Mouse (Mus musculus) stomach, postnatal 0 days (tissue): ENCODE results near the gene Spout1. TPM values are rescaled to one million over a fixed set of nuclear protein-coding genes. Genes with fewer than 3 reads are reported as not detected.

Source experiments
- ATAC-seq: fragments of 200-750 bp; cut with Nextera tagmentation; 2 replicates; pipeline ENCODE4 v1.8.0; 2017; ENCODE audit not compliant: low FRiP score, low TSS enrichment
- DNase-seq: peaks from one replicate; pipeline ENCODE4 v3.0.0-alpha.2; 2016; ENCODE audit warnings: low spot score
- H3K27ac ChIP-seq: fragments of 300-500 bp; sonication (generic); replicated peaks from 2 replicates; pipeline ENCODE4 v1.5.1; 2014; ENCODE audit warnings: mild to moderate bottlenecking, control low read depth
- H3K27me3 ChIP-seq: fragments of 300-500 bp; sonication (generic); 2 replicates; pipeline ENCODE4 v1.6.1; 2014; ENCODE audit warnings: low read length; ENCODE audit not compliant: control insufficient read depth, insufficient read depth
- H3K36me3 ChIP-seq: fragments of 300-500 bp; sonication (generic); 2 replicates; pipeline ENCODE4 v1.6.1; 2014; ENCODE audit warnings: low read length, mixed read lengths; ENCODE audit not compliant: control insufficient read depth, insufficient read depth
- H3K4me1 ChIP-seq: fragments of 300-500 bp; sonication (generic); replicated peaks from 2 replicates; pipeline ENCODE4 v1.6.1; 2014; ENCODE audit warnings: antibody characterized with exemption; ENCODE audit not compliant: control insufficient read depth, insufficient read depth
- H3K4me2 ChIP-seq: fragments of 300-500 bp; sonication (generic); replicated peaks from 2 replicates; pipeline ENCODE4 v1.6.1; 2014; ENCODE audit warnings: low read depth, mild to moderate bottlenecking, control low read depth, moderate library complexity
- H3K4me3 ChIP-seq: fragments of 300-500 bp; sonication (generic); 2 replicates; pipeline ENCODE4 v1.5.1; 2014; ENCODE audit warnings: low read depth, low read length, control low read depth
- H3K9ac ChIP-seq: fragments of 300-500 bp; sonication (generic); 2 replicates; pipeline ENCODE4 v1.6.1; 2014; ENCODE audit warnings: mild to moderate bottlenecking, low read length, control low read depth, mixed read lengths
- H3K9me3 ChIP-seq: fragments of 300-500 bp; sonication (generic); 2 replicates; pipeline ENCODE4 v1.6.1; 2016; ENCODE audit warnings: low read length; ENCODE audit not compliant: control insufficient read depth
- CTCF ChIP-seq: IDR thresholded peaks from 2 replicates; pipeline ENCODE4 v1.5.1; 2016; ENCODE audit warnings: antibody characterized with exemption, low read depth, mild to moderate bottlenecking, moderate library complexity
- EP300 ChIP-seq: optimal IDR thresholded peaks from 2 replicates; pipeline ENCODE3; 2016; ENCODE audit warnings: antibody characterized with exemption
- WGBS: fragments of 180-500 bp; shearing (Covaris S2); extraction: QIAGEN DNeasy Blood & Tissue Kit; methylation state at CpG from one replicate; pipeline ENCODE4 v1.1.7; 2014; 5-methylcytosine and 5-hydroxymethylcytosine counted together
- polyA plus RNA-seq: library from polyadenylated mRNA; unstranded; fragments of >200 nt; fragmentation: Nextera tagmentation; extraction: Ambion mirVana; gene quantifications from 2 replicates; pipeline ENCODE4 v1.2.1, GENCODE M21; 2015

Spout1 gene
- polyA plus RNA-seq, 1 experiment from 2014 or later, result 24.0 TPM

DNA sequence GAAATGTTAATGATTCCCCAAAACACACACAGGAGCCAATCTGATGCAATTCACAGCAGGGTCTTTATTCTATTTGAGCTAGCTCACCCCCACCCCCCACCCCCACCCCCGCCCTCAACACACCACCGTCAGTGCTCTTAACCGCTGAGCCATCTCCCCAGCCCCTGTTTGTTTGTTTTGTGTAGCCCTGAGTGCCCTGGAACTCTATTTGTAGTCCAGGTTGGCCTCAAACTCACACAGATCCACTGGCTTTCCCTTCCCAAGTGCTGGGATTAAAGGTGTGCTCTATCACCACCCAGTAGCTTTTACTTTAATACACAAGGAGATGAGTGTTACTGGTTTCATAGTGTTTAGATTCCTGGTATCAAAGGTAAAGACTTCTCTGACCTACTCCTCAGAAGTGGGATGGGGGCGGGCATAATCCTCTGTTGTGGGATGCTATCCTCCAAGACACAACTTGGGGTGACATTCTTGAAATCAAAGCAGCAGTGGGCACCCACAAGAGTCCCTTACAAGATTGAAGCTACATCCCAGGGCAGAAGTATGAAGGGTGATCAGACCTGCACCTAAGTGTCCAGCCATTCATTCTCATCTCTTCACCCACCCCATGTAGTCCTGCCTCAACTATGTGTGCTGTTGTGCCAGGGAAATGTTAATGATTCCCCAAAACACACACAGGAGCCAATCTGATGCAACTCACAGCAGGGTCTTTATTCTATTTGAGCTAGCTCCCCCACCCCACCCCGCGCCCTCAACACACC, 33.3 kb upstream of the Spout1 start:
- no peak overlapping the region for H3K9ac ChIP-seq
- H3K4me3 ChIP-seq, result no peak overlapping the region
- no peaks in the 10 kb centered on the region for H3K27me3 ChIP-seq
- H3K4me2 ChIP-seq, result no peak overlapping the region
- no peaks in the 10 kb centered on the region for H3K4me1 ChIP-seq
- H3K9me3 ChIP-seq, result no peaks in the 10 kb centered on the region
- no peak for TF ChIP-seq CTCF
- no peak for TF ChIP-seq EP300
- no peak for DNase-seq
- no peak for ATAC-seq
- no peak overlapping the region for H3K27ac ChIP-seq
- WGBS, result 71% methylated on average over 6 of the region's 6 CpGs
- no peaks in the 10 kb centered on the region for H3K36me3 ChIP-seq

DNA sequence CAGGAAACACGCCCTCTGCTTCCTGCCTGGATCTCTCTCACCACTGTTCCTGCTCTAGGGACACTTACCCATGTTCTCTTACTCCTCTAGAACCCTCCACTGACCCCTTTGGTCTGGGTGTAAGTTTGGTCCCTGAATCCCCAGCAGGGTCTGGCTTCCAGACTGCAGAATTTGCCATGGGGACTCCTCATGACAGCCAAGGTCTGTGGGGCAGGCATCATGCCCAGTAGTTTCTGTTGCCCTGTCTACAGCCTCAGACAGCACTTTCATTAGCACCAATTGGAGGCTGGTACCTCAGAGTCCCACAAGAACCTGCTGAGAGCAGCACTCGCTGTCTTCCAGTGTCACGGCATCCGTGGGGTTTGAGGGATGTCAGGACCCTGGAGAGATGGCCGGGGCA, 29.6 kb upstream of the Spout1 start:
- TF ChIP-seq CTCF (no peak), EP300 (no peak)
- H3K4me3 ChIP-seq, result no peak overlapping the region
- no peaks in the 10 kb centered on the region for H3K27me3 ChIP-seq
- no peaks in the 10 kb centered on the region for H3K36me3 ChIP-seq
- WGBS, result 77% methylated on average over 5 of the region's 5 CpGs
- H3K4me1 ChIP-seq, result 0 out of 2 replicates have a peak, but pooled peaks cover 4% of the 10 kb centered on the region
- no peak for DNase-seq
- H3K9me3 ChIP-seq, result no peaks in the 10 kb centered on the region
- H3K27ac ChIP-seq, result no peak overlapping the region
- no peak overlapping the region for H3K9ac ChIP-seq
- H3K4me2 ChIP-seq, result no peak overlapping the region
- no peak for ATAC-seq

GRCm38 (mm10) chr2:30207401-30207800, 29.1 kb upstream of the Spout1 start:
- Histone ChIP-seq H3K9ac (no peak overlapping the region), H3K9me3 (no peaks in the 10 kb centered on the region), H3K4me1 (0 out of 2 replicates have a peak, but pooled peaks cover 4% of the 10 kb centered on the region), H3K27ac (no peak overlapping the region), H3K27me3 (no peaks in the 10 kb centered on the region), H3K36me3 (no peaks in the 10 kb centered on the region), H3K4me2 (no peak overlapping the region), H3K4me3 (no peak overlapping the region)
- no peak for ATAC-seq
- WGBS, result 74% methylated on average over 4 of the region's 4 CpGs
- DNase-seq, result no peak
- TF ChIP-seq EP300, result no peak
- no peak for TF ChIP-seq CTCF

DNA sequence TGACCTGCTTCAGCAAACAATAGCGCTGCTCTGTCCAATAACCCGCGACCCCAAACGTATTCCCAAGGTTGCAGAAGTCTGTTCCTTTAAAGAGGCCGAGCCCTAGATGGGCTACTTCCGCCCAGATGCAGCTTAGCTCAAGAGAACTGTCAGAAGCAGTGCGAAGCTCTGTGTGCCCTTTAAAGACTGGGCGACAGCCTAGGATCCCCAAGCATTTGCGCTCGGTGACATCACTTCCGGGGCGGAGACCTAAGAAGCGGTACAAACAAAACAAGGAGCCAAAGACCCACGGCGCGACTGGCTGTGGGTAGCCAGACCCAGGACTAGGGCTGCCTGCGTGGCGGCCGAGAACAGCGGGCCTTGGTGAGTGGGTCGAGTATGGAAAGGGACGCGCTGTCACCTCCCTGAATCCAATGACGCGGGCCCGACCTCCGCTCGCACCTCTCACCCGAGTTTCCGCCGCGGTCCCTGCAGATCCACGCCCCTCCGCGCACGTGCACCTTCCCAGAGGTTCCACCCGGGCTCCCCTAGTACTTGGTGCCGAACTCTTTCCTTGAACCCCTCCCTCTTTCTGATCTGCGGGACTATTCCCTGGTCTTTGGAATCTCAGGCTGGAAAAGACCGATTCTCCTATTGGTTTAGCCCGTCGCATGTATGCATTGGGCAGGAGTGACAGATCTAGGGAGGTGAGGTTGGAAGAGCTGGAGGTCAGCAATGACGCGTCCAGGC, 27.5 kb upstream of the Spout1 start, which contains the start of gene Kyat1:
Gene Kyat1 (minus strand): TSS at position 219 of the 729 bp plus-strand sequence.
- peak; percentile 93 for DNase-seq
- H3K4me1 ChIP-seq, result 0 out of 2 replicates have a peak, but pooled peaks cover 4% of the 10 kb centered on the region
- H3K9ac ChIP-seq, result peak within 1 kb of the TSS; percentile 69
- no peaks in the 10 kb centered on the region for H3K9me3 ChIP-seq
- H3K4me3 ChIP-seq, result peak within 1 kb of the TSS; percentile 61
- H3K4me2 ChIP-seq, result peak within 1 kb of the TSS; percentile 72
- H3K27me3 ChIP-seq, result no peaks in the 10 kb centered on the region
- peak; percentile 91 for ATAC-seq
- peak within 1 kb of the TSS; percentile 90 for H3K27ac ChIP-seq
- 0% methylated on average over 44 of the region's 44 CpGs for WGBS
- TF ChIP-seq EP300 (no peak), CTCF (no peak)
- H3K36me3 ChIP-seq, result no peaks in the 10 kb centered on the region

GRCm38 (mm10) chr2:30205255-30205628, 27.0 kb upstream of the Spout1 start:
- under 1% methylated on average over 13 of the region's 13 CpGs for WGBS
- H3K4me1 ChIP-seq, result 0 out of 2 replicates have a peak, but pooled peaks cover 4% of the 10 kb centered on the region
- ATAC-seq (peak; percentile 76), DNase-seq (peak; percentile 73)
- TF ChIP-seq EP300 (no peak), CTCF (no peak)
- H3K4me2 ChIP-seq, result peak overlapping the region; percentile 72
- peak overlapping the region; percentile 69 for H3K9ac ChIP-seq
- H3K9me3 ChIP-seq, result no peaks in the 10 kb centered on the region
- H3K36me3 ChIP-seq, result no peaks in the 10 kb centered on the region
- no peaks in the 10 kb centered on the region for H3K27me3 ChIP-seq
- H3K4me3 ChIP-seq, result peak overlapping the region; percentile 61
- H3K27ac ChIP-seq, result peak overlapping the region; percentile 90

- Histone ChIP-seq H3K9ac (no peak overlapping the region), H3K27ac (no peak overlapping the region), H3K36me3 (no peaks in the 10 kb centered on the region), H3K4me2 (no peak overlapping the region), H3K4me1 (0 out of 2 replicates have a peak, but pooled peaks cover 4% of the 10 kb centered on the region), H3K4me3 (no peak overlapping the region), H3K27me3 (no peaks in the 10 kb centered on the region), H3K9me3 (no peaks in the 10 kb centered on the region)
- TF ChIP-seq EP300 (no peak), CTCF (peak; percentile 72)
- DNase-seq, result peak; percentile 49
- WGBS, result 74% methylated on average over 7 of the region's 7 CpGs
- no peak for ATAC-seq
Measured at GRCm38 (mm10) chr2:30203439-30203838, 25.2 kb upstream of the Spout1 start.
